Mouse (Mus musculus) lung, adult 18-20 months (tissue): ENCODE measurements around the gene Capn7.

Source experiments
- DNase-seq, 2 experiments: peaks; one replicate each; pipeline ENCODE4 v3.0.0; 2022; ENCODE audit warnings: mixed read lengths in 2 of 2

Gene Capn7

GRCm38 (mm10) chr14:31367951-31368350 is 31.5 kb downstream of the Capn7 start:
- no peak for DNase-seq

DNA sequence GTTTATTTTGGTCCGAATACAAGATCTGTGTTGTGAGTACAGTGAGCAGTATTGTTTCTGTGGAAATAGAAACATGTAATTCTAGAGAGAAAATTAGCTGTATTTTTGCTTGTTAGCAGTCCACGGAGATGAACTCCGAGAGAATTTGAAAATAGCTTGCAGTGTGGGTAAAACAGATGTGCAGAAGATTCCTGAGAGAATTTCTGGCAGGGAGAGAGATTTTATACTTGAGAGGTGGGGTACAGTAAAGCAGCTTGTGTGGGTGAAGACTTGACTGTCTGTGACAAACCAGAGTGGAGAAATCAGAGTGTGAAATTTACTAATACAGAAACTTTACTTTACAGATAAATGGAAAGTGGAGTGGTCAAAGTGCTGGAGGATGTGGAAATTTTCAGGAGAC is 32.9 kb downstream of the Capn7 start:
- DNase-seq: no peak

GRCm38 (mm10) chr14:31374390-31374789 is 38.0 kb downstream of the Capn7 start:
- DNase-seq: no peak

- DNase-seq: no peak
These were observed 39.9 kb downstream of the Capn7 start for GRCm38 (mm10) chr14:31376331-31376730.

GRCm38 (mm10) chr14:31382276-31382675 is 45.8 kb downstream of the Capn7 start:
- no peak for DNase-seq

- no peak for DNase-seq
These were observed 47.1 kb downstream of the Capn7 start for GRCm38 (mm10) chr14:31383470-31384050.

DNA sequence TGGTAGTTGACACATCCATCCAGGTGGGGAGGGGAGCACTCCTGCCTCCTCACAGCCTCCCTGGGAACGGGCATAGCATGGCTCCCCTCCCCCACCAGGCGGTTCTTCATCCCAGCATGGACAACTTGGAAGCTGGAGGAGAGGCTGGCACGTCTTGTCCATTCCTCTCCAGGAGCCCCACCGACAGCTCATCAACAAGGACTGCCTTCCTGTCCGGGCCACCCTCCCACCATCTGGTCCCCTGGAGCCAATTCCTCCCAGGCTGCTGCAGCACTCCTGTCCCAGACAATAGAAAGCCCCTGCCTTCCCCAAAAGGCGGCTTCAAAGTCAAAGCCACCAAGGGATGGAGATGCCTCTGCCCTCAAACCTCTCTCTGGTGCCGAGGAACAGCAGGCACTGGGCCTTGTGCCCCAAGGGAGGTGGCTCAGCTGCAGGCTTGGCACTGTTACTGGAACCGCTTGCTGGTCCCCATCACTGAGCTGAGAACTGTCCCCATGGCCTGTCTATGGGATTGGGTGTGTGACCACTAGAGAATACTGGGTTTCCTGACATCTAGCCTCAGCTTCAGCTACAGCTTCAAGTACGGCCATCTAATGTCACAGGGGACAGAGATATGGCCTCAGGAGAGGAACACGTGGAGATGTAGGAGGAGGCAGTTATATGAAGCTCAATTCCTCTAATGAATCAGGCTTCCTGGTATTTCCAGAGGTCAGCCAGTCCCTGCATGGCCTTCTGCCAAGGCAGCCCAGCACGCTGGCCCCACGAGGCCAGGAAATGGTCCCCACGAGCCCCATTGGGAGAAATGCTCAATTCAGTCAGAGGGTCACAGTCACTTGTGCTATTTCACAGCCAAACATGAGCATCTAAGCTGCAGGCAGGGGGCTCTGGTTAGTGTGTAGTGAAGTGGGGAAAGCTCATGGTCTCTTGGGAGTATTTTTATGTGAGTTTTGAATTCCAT is 48.2 kb downstream of the Capn7 start:
- no peak for DNase-seq

- no peak for DNase-seq
These were observed 49.0 kb downstream of the Capn7 start for GRCm38 (mm10) chr14:31385406-31385805.

GRCm38 (mm10) chr14:31385977-31386697 is 49.7 kb downstream of the Capn7 start:
- DNase-seq: peak; percentile 81 to 85

DNA sequence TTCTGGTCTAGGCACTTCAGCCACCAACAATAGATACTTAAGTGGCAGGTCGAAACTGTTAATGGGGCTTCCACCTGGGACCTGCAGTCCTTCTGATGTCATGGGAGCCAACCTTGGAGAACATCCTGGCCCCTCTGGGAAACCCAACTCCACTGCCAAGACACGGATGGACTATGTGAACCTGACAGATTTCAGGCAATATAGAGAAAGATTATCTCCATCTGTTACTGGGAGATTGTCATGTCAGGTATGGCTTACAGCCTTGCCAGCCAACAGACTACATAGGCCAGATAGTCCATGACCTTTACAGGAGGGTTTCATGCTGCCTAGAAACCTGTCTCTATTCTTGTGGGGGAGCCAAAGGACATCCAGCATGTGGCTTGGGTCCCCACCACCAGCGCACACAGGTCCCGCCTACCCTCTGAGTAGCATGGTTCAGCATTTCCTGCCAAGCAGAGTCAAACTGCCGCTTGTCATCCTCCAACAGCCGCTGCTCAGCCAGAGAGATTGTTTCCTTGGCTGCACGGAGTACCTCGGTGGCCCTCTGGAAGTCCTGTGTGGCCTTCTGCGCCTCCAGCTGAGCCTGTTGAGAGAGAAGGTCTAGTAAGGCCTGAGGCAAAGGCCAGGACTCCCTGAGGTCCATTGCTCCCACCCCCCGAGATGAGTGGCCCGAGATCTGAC is 51.0 kb downstream of the Capn7 start:
- DNase-seq: no peak

DNA sequence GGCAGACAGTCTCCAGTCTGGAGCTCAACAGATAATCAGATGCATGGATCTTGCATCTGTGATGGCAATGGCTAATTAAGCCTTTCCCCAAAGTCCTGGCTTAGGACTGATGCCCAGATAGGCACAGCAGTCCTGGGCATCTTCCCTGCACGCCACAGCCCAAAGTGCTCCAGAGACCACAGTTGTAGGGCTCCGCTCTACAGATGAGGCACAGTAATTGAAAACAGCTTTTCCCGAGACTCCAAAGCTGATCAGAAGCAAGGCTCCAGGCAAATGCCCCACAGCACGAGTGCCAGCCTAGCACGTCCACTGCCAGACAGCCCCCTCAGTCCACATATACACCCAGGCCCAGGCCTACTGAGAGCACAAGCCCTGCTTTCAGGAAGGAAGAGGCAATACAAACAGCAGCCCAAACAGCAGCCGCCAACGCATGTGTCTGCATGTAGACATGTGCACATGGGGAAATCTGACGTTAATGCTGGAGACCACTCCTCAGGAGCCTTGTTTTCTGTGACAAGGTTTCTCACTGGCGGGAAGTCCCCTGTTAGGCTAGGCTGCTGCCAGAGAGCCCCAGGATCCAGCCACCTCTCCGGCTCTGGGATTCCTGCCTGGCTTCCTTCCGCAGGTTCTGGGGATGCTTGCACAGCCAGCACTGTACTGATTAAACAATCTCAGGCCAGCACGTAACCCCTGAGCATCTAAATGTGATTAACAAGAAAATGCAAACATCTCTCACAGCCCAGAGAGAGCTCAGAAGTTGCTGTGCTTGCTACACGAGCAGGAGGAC is 51.8 kb downstream of the Capn7 start:
- DNase-seq: no peak

- DNase-seq: no peak
These were observed 53.1 kb downstream of the Capn7 start for GRCm38 (mm10) chr14:31389421-31390147.

DNA sequence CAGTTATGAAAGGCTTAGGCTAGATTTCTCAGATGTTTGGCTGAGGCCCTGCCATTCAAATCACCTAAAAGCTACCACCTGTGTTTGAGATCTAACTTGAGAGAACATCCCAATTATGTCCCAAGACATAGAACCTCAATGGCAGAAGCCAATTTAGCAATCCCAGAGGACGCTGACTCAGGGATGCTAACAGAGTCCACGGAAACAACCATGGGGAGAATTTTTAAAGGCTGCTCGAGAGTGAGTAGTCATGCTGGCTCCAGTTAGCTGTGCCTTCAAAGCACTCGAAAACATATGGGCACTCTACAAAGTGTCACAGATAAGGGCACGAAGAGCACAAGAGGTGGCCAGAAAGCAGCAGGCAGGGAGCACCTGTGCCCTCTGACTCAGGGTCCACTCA is 55.9 kb downstream of the Capn7 start:
- DNase-seq: no peak

DNA sequence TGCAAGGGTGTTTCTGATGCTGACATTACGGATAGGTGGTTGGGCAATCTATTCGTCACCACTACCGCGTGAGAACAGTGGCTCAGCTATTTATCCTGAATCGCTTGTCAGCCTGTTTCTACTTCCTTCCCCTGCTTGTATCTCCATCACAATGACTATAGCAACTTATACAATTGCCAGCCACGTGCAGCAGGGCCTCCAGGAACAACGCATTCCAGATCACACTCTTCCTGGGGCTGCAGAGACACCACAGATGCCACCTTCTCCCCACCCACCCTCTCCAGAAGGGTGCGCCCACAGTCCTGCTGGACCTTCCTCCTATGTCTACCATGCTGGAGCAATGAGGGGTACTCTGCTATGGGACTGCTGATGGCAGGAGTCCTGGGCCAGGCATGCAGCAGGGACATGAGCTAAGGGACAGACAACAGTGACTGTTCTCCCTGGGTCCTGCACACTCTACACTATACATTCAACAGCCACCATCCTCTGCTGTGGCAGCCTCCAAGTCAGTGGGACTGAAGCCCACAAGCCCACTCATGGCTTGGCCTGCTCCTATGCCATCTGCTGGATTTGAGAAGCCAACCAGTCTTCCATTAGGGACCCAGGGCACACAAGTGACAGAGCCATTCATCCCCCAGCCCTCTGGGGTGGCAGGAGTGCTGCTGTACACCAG is 56.6 kb downstream of the Capn7 start:
- no peak for DNase-seq

DNA sequence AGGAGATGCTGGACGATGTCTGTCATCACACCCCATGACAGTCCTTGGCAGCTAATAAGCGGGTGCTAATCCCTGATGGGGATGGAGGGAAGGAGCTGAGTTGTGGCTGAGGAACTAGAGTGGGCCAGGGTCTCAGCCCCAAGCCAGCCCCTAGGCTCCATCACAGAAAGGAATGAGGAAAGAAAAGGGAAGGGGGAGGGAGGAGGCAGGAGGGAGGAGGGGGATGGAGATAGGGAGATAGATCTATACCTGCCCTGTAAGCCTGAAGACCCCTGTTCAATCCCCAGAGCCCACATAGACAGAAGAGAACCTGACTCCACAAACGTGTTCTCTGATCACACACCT is 57.1 kb downstream of the Capn7 start:
- no peak for DNase-seq

GRCm38 (mm10) chr14:31393936-31394630 is 57.6 kb downstream of the Capn7 start:
- no peak for DNase-seq

- no peak for DNase-seq
These were observed 58.5 kb downstream of the Capn7 start for GRCm38 (mm10) chr14:31394822-31395532.

GRCm38 (mm10) chr14:31395629-31396199 is 59.3 kb downstream of the Capn7 start:
- DNase-seq: no peak

GRCm38 (mm10) chr14:31396428-31396827 is 60.0 kb downstream of the Capn7 start:
- DNase-seq: no peak
